Mouse (Mus musculus): ENCODE measurements at regions not wholly inside any gene's neighbourhood (a gene's known extent, or its start where the extent isn't known, plus 50 kb on each side); places are given as distances from the start of the nearest gene placed in this dataset.

- WGBS = 32% methylated on average over 4 of the region's 4 CpGs
Observed at GRCm38 (mm10) chr10:44854109-44854508, 212.9 kb upstream of the Prep start.

DNA sequence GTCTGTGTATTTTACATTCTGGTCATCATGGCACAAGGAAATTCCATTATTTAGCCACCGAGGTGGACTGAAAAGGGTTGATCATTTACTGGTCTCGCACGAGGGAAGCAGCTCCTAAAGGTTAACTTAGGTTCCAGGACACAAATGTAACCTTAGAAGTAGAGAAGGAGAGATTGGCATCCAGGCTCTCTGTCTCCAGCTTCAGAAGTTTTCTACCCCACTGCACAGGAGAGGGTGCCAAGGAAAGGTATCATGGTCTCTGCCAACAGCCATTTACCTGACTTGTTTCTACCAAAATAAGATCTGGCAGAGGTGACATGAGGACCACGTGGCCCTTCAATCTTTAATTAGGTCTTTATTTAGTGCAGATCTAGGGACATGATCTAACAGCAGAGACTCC is 218.0 kb upstream of the Prep start:
- no peak for ATAC-seq
- peaks cover 10% of the 10 kb centered on the region for H3K4me1 ChIP-seq (replicated peaks; ENCODE audit: control insufficient read depth, insufficient read depth, low read length)
- H3K27ac ChIP-seq (ENCODE audit: low read depth, low read length) = no peak overlapping the region
- WGBS = 87% methylated on average over 4 of the region's 4 CpGs
- H3K27me3 ChIP-seq (replicated peaks; ENCODE audit: control insufficient read depth, insufficient read depth, low read length) = no peaks in the 10 kb centered on the region
- no peak overlapping the region for H3K4me3 ChIP-seq (ENCODE audit: low read depth, low read length)
- no peak for TF ChIP-seq CTCF (IDR thresholded peaks at IDR 0.05; ENCODE audit: low read depth)
- no peak overlapping the region for H3K4me2 ChIP-seq (replicated peaks; ENCODE audit: low read depth)
- no peaks in the 10 kb centered on the region for H3K36me3 ChIP-seq (ENCODE audit: control insufficient read depth, insufficient read depth)
- H3K9ac ChIP-seq (ENCODE audit: low read depth, low read length) = no peak overlapping the region
- no peaks in the 10 kb centered on the region for H3K9me3 ChIP-seq (ENCODE audit: control insufficient read depth)

More at GRCm38 (mm10) chr10:44854109-44854508, 212.9 kb upstream of the Prep start:
- H3K27ac ChIP-seq (ENCODE audit: low read depth, low read length) = no peak overlapping the region
- H3K9ac ChIP-seq (ENCODE audit: low read depth, low read length) = no peak overlapping the region
- no peaks in the 10 kb centered on the region for H3K36me3 ChIP-seq (ENCODE audit: control insufficient read depth, insufficient read depth)
- H3K9me3 ChIP-seq (ENCODE audit: control insufficient read depth) = no peaks in the 10 kb centered on the region
- ATAC-seq = peak; percentile 36; the same call in 1 of the 2 replicates
- TF ChIP-seq CTCF (IDR thresholded peaks at IDR 0.05; ENCODE audit: low read depth) = no peak
- H3K4me2 ChIP-seq (replicated peaks; ENCODE audit: low read depth) = no peak overlapping the region
- no peaks in the 10 kb centered on the region for H3K27me3 ChIP-seq (replicated peaks; ENCODE audit: control insufficient read depth, insufficient read depth, low read length)
- 0 out of 2 replicates have a peak, but pooled peaks cover under 1% of the 10 kb centered on the region for H3K4me1 ChIP-seq (replicated peaks; ENCODE audit: control insufficient read depth, insufficient read depth, low read length)
- H3K4me3 ChIP-seq (ENCODE audit: low read depth, low read length) = no peak overlapping the region

DNA sequence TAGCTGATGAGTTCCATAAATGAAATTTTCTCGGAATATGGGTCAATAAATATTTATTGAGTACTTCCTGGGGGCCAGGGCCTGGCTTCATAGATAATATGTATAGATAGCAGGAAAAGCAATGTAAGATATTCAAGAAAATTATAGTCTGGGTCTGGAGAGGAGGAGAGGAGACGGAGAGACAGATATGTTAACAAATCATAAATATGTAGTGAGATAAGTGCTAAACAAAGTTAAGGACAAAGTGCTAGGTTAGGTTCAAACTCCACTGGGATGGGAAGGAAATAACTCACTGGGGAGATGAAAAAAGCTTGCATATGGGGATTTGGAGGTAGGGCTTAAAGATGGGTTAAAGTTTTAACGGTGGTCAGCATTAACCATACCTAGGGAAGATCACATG is 220.2 kb upstream of the Prep start:
- peak overlapping the region; percentile 47; the same call in 1 of the 2 replicates for H3K27ac ChIP-seq (ENCODE audit: low read depth, low read length)
- H3K4me1 ChIP-seq (replicated peaks; ENCODE audit: control insufficient read depth, insufficient read depth, low read length) = peaks cover 10% of the 10 kb centered on the region
- H3K4me2 ChIP-seq (replicated peaks; ENCODE audit: low read depth) = no peak overlapping the region
- H3K9ac ChIP-seq (ENCODE audit: low read depth, low read length) = no peak overlapping the region
- peak; percentile 47 for ATAC-seq
- TF ChIP-seq CTCF (IDR thresholded peaks at IDR 0.05; ENCODE audit: low read depth) = no peak
- H3K4me3 ChIP-seq (ENCODE audit: low read depth, low read length) = no peak overlapping the region
- 16% methylated on average over 3 of the region's 3 CpGs for WGBS
- no peaks in the 10 kb centered on the region for H3K27me3 ChIP-seq (replicated peaks; ENCODE audit: control insufficient read depth, insufficient read depth, low read length)
- no peaks in the 10 kb centered on the region for H3K36me3 ChIP-seq (ENCODE audit: control insufficient read depth, insufficient read depth)
- no peaks in the 10 kb centered on the region for H3K9me3 ChIP-seq (ENCODE audit: control insufficient read depth)

DNA sequence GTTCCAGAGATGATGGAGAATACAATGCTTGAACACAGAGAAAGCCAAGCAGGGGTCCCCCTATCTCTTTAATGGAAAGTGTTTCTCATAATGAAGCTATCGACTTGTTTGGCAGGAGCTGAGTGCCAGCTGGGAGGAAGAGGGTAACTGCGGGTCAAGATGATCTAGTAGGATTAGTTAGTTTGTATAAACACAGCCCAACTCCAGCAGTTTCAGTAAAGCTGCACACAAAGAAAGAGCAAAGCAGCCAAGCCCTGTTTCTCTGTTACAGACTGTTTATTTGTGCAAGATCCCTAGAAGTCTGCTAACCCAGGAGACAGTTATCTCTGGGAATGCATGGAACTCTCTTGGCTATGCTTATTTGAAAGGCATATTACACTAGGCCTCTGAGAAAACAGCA is 220.9 kb upstream of the Prep start:
- ATAC-seq = no peak
- WGBS = 10% methylated on average over 2 of the region's 2 CpGs
- H3K4me2 ChIP-seq (replicated peaks; ENCODE audit: low read depth) = no peak overlapping the region
- H3K27me3 ChIP-seq (replicated peaks; ENCODE audit: control insufficient read depth, insufficient read depth, low read length) = no peaks in the 10 kb centered on the region
- no peak overlapping the region for H3K4me3 ChIP-seq (ENCODE audit: low read depth, low read length)
- no peaks in the 10 kb centered on the region for H3K9me3 ChIP-seq (ENCODE audit: control insufficient read depth)
- no peaks in the 10 kb centered on the region for H3K36me3 ChIP-seq (ENCODE audit: control insufficient read depth, insufficient read depth)
- H3K4me1 ChIP-seq (replicated peaks; ENCODE audit: control insufficient read depth, insufficient read depth, low read length) = peaks cover 10% of the 10 kb centered on the region
- H3K9ac ChIP-seq (ENCODE audit: low read depth, low read length) = no peak overlapping the region
- H3K27ac ChIP-seq (ENCODE audit: low read depth, low read length) = peak overlapping the region; percentile 47
- TF ChIP-seq CTCF (IDR thresholded peaks at IDR 0.05; ENCODE audit: low read depth) = no peak

DNA sequence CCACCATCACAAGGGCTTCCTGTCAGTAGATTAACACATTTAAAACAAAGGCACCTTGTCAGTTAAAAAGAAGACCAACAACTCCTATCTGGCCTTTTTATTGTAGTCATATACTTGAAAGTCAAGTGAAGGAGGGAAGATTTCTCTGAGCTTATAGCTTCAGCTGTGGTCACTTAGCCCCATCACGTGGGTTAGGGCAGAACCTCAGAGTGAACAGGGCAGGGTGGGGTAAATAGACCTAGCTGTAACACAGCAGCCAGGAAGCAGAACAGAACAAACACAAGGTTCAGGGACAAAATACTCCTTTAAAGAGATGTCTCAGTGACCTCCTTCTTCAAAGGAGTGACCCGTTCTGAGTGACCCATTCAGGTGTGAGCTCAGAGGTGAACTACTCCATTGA is 226.6 kb upstream of the Prep start:
- Histone ChIP-seq H3K27ac (ENCODE audit: low read depth, low read length) (no peak overlapping the region), H3K9ac (ENCODE audit: low read depth, low read length) (no peak overlapping the region), H3K4me2 (replicated peaks; ENCODE audit: low read depth) (no peak overlapping the region), H3K4me3 (ENCODE audit: low read depth, low read length) (no peak overlapping the region), H3K9me3 (ENCODE audit: control insufficient read depth) (no peaks in the 10 kb centered on the region), H3K36me3 (ENCODE audit: control insufficient read depth, insufficient read depth) (no peaks in the 10 kb centered on the region), H3K27me3 (replicated peaks; ENCODE audit: control insufficient read depth, insufficient read depth, low read length) (no peaks in the 10 kb centered on the region), H3K4me1 (replicated peaks; ENCODE audit: control insufficient read depth, insufficient read depth, low read length) (no peaks in the 10 kb centered on the region)
- WGBS = 36% methylated on average over 2 of the region's 2 CpGs
- TF ChIP-seq CTCF (IDR thresholded peaks at IDR 0.05; ENCODE audit: low read depth) = peak; percentile 62
- ATAC-seq = no peak

DNA sequence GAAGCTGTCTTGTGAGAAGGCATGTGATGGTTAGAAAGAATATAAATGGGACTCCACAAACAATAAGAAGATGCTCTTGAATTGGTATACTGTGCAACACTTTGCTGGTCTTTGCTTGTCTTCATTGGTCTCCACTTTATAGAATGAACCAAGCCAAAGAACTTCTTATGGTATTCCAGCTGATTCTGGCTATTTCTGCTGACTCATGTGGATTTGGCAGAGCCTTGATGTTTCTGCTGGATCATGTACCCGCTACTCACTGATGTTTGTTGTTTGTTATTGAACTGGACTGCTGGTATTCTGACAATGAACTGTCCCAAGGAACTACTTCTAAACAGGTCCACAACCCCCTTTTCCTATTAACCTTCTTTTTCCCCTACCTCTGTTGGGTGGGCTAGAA is 234.5 kb upstream of the Prep start:
- H3K36me3 ChIP-seq (ENCODE audit: control insufficient read depth, insufficient read depth) = no peaks in the 10 kb centered on the region
- H3K4me3 ChIP-seq (ENCODE audit: low read depth, low read length) = no peak overlapping the region
- no peak for TF ChIP-seq CTCF (IDR thresholded peaks at IDR 0.05; ENCODE audit: low read depth)
- H3K9me3 ChIP-seq (ENCODE audit: control insufficient read depth) = no peaks in the 10 kb centered on the region
- WGBS = 94% methylated on average over 1 of the region's 1 CpGs
- no peak for ATAC-seq
- H3K27me3 ChIP-seq (replicated peaks; ENCODE audit: control insufficient read depth, insufficient read depth, low read length) = no peaks in the 10 kb centered on the region
- no peak overlapping the region for H3K9ac ChIP-seq (ENCODE audit: low read depth, low read length)
- H3K4me2 ChIP-seq (replicated peaks; ENCODE audit: low read depth) = no peak overlapping the region
- H3K4me1 ChIP-seq (replicated peaks; ENCODE audit: control insufficient read depth, insufficient read depth, low read length) = no peaks in the 10 kb centered on the region
- no peak overlapping the region for H3K27ac ChIP-seq (ENCODE audit: low read depth, low read length)

- H3K4me2 ChIP-seq (replicated peaks; ENCODE audit: low read depth) = no peak overlapping the region
- no peak overlapping the region for H3K9ac ChIP-seq (ENCODE audit: low read depth, low read length)
- 70% methylated on average over 3 of the region's 3 CpGs for WGBS
- no peak for TF ChIP-seq CTCF (IDR thresholded peaks at IDR 0.05; ENCODE audit: low read depth)
- H3K4me3 ChIP-seq (ENCODE audit: low read depth, low read length) = no peak overlapping the region
- H3K4me1 ChIP-seq (replicated peaks; ENCODE audit: control insufficient read depth, insufficient read depth, low read length) = no peaks in the 10 kb centered on the region
- H3K27me3 ChIP-seq (replicated peaks; ENCODE audit: control insufficient read depth, insufficient read depth, low read length) = no peaks in the 10 kb centered on the region
- no peaks in the 10 kb centered on the region for H3K9me3 ChIP-seq (ENCODE audit: control insufficient read depth)
- H3K36me3 ChIP-seq (ENCODE audit: control insufficient read depth, insufficient read depth) = no peaks in the 10 kb centered on the region
- no peak overlapping the region for H3K27ac ChIP-seq (ENCODE audit: low read depth, low read length)
- no peak for ATAC-seq
Observed at GRCm38 (mm10) chr10:44826271-44826670, 240.7 kb upstream of the Prep start.

Measured in intestine, postnatal 0 days (tissue).